Mouse (Mus musculus) kidney, adult 2 months (tissue): ENCODE results near the gene Ggact.

Experiments
- CTCF ChIP-seq: fragments of 200-500 bp; conservative IDR thresholded peaks from 2 replicates; pipeline ENCODE4 v1.5.1; 2011; ENCODE audit warnings: low read depth, mild to moderate bottlenecking, control low read depth, low read length, moderate library complexity, mixed read lengths; ENCODE audit not compliant: insufficient read depth, insufficient read length
- POLR2A ChIP-seq: fragments of 200-500 bp; IDR thresholded peaks from one replicate; pipeline ENCODE4 v1.6.1; 2011; ENCODE audit warnings: low read depth, low read length, control low read depth

DNA sequence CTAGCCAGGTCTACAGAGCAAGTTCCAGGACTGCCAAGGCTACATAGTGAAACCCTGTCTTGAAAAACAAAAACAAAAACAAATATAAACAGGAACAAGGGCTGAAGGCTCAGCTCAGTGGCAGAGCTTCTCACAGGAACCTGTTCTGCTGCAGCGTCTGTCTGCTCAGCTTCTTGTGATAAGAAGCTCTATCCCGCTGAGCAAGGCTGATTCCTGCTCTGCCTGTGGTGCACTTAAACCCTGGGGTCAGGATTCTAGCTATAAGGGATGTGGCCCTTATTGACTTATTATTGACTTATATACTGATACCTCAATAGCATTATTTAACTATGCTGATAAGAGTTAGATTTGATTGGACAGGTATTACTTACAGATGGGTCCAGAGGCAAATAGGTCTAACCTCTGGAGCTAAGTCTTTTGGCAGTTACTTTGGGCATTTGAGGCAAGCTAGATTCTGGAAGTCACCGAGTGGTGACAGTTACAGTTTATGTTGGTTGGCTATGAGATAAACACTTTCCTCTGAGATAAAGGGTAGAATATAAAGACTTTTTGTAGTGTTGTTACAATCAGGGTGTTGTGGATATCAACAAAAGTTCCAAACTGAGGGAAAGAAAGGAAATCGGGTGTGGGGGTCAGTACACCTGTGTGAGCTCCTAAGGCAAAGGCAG is 48.0 kb downstream of the Ggact start:
- TF ChIP-seq CTCF (no peak), POLR2A (no peak)
